ENCODE assay signal across 9 mouse cellular contexts in genomic region chr4:102480830-102481484, GRCm38 (mm10).
DNase-seq lines count a peak whose midpoint lies in the region; ATAC-seq and TF ChIP-seq lines count a peak whose summit lies in the region.
"Had no signal": no experiment of that assay in that cellular context is flagged by ENCODE, and none has a peak within 500 bp of the region (broad histone marks: within the 10 kb centered on the region; RNA-seq: fewer than 3 reads in every experiment).

No protein-coding gene starts in this region.

- 0 out of 2 replicates have a peak, but pooled peaks have one; percentile 42 for ATAC-seq in heart, embryonic 12.5 days (ENCODE audit: insufficient number of reproducible peaks, low FRiP score)
- ATAC-seq in heart, embryonic 11.5 days (replicated peaks; ENCODE audit: insufficient number of reproducible peaks, low FRiP score, low TSS enrichment): no peak
- ATAC-seq in Patski: no peak
- peak; percentile 37; the same call in 1 of the 2 replicates for ATAC-seq in neural tube, embryonic 13.5 days (ENCODE audit: low read depth)

- no peaks in the 10 kb centered on the region for H3K9me3 ChIP-seq in heart, embryonic 12.5 days (replicated peaks)
- H3K9me3 ChIP-seq in heart, embryonic 11.5 days (replicated peaks; ENCODE audit: control insufficient read depth, low read length): no peaks in the 10 kb centered on the region
- no peaks in the 10 kb centered on the region for H3K9me3 ChIP-seq in embryonic facial prominence, embryonic 10.5 days
- H3K9me3 ChIP-seq in neural tube, embryonic 13.5 days: no peaks in the 10 kb centered on the region
- H3K9me3 ChIP-seq: limb, embryonic 12.5 days had no signal

- 69% methylated on average over 6 of the region's 6 CpGs for WGBS in heart, embryonic 12.5 days
- WGBS in heart, embryonic 11.5 days (ENCODE audit: insufficient replicate concordance): 74% methylated on average over 6 of the region's 6 CpGs
- WGBS in embryonic facial prominence, embryonic 10.5 days: 76% methylated on average over 6 of the region's 6 CpGs
- WGBS in neural tube, embryonic 13.5 days: 39% methylated on average over 6 of the region's 6 CpGs

- peak; percentile 51 for TF ChIP-seq CTCF in Patski (IDR thresholded peaks at IDR 0.05)

- H3K9ac ChIP-seq in heart, embryonic 12.5 days: no peak overlapping the region
- H3K9ac ChIP-seq in heart, embryonic 11.5 days (ENCODE audit: low read depth, low read length): no peak overlapping the region
- H3K9ac ChIP-seq in neural tube, embryonic 13.5 days: no peak overlapping the region
- H3K9ac ChIP-seq: limb, embryonic 12.5 days had no signal

- H3K4me2 ChIP-seq in heart, embryonic 12.5 days: no peak overlapping the region
- H3K4me2 ChIP-seq in heart, embryonic 11.5 days: no peak overlapping the region
- H3K4me2 ChIP-seq in neural tube, embryonic 13.5 days: no peak overlapping the region
- H3K4me2 ChIP-seq: limb, embryonic 12.5 days had no signal

- POLR2A ChIA-PET in Patski (lab: Charles Lee): no interaction called here

- CTCF ChIA-PET in Patski (lab: Charles Lee): interaction anchor here (0.8 to 0.9 kb wide), 2 partner anchors 166 to 254 kb away, joined by 3 read pairs; no protein-coding TSS in a partner anchor

- H3K4me1 ChIP-seq in heart, embryonic 12.5 days (replicated peaks): peaks cover 25% of the 10 kb centered on the region
- H3K4me1 ChIP-seq in heart, embryonic 11.5 days (ENCODE audit: control insufficient read depth, insufficient read depth, low read length): peaks cover under 1% of the 10 kb centered on the region
- H3K4me1 ChIP-seq in embryonic facial prominence, embryonic 10.5 days: peaks cover 21% of the 10 kb centered on the region
- peaks cover 12% of the 10 kb centered on the region for H3K4me1 ChIP-seq in neural tube, embryonic 13.5 days (replicated peaks)
- H3K4me1 ChIP-seq: limb, embryonic 12.5 days had no signal

- no peaks in the 10 kb centered on the region for H3K36me3 ChIP-seq in heart, embryonic 12.5 days
- H3K36me3 ChIP-seq in heart, embryonic 11.5 days (ENCODE audit: control insufficient read depth, insufficient read depth, low read length): no peaks in the 10 kb centered on the region
- no peaks in the 10 kb centered on the region for H3K36me3 ChIP-seq in embryonic facial prominence, embryonic 10.5 days (replicated peaks)
- no peaks in the 10 kb centered on the region for H3K36me3 ChIP-seq in neural tube, embryonic 13.5 days
- H3K36me3 ChIP-seq: limb, embryonic 12.5 days had no signal

- no peaks in the 10 kb centered on the region for H3K27me3 ChIP-seq in heart, embryonic 12.5 days (replicated peaks)
- no peaks in the 10 kb centered on the region for H3K27me3 ChIP-seq in heart, embryonic 11.5 days (ENCODE audit: control insufficient read depth, insufficient read depth, low read length)
- no peaks in the 10 kb centered on the region for H3K27me3 ChIP-seq in Patski
- H3K27me3 ChIP-seq in embryonic facial prominence, embryonic 10.5 days (replicated peaks; ENCODE audit: low read depth, poor library complexity, severe bottlenecking): no peaks in the 10 kb centered on the region
- H3K27me3 ChIP-seq in neural tube, embryonic 13.5 days: no peaks in the 10 kb centered on the region

- in situ Hi-C loops in Patski (cut with MboI; ENCODE audit: low pct_unique_long_range_greater_than_20kb): loop anchor here (5.0 to 25.0 kb wide), 3 partner anchors 154 to 481 kb away; no protein-coding TSS in a partner anchor

- no peak for DNase-seq in Patski (ENCODE audit: low read depth, low spot score)
- DNase-seq in embryonic facial prominence, embryonic 10.5 days (ENCODE audit: low spot score): peak; percentile 18
- peak; percentile 42 to 54 for DNase-seq in kidney, postnatal 36 days
- DNase-seq in yolk sac, embryonic 10.5 days (ENCODE audit: low spot score): no peak
- no peak for DNase-seq in urinary bladder, postnatal 4 days (ENCODE audit: low spot score in 2 of 2)

- no peak overlapping the region for H3K27ac ChIP-seq in heart, embryonic 12.5 days (ENCODE audit: poor library complexity, severe bottlenecking)
- H3K27ac ChIP-seq in heart, embryonic 11.5 days (ENCODE audit: low read depth, low read length): no peak overlapping the region
- H3K27ac ChIP-seq in embryonic facial prominence, embryonic 10.5 days (replicated peaks): no peak overlapping the region
- H3K27ac ChIP-seq in neural tube, embryonic 13.5 days (replicated peaks): no peak overlapping the region
- H3K27ac ChIP-seq: limb, embryonic 12.5 days had no signal

- no peak overlapping the region for H3K4me3 ChIP-seq in heart, embryonic 12.5 days
- H3K4me3 ChIP-seq in heart, embryonic 11.5 days (ENCODE audit: low read depth, low read length): no peak overlapping the region
- no peak overlapping the region for H3K4me3 ChIP-seq in embryonic facial prominence, embryonic 10.5 days
- no peak overlapping the region for H3K4me3 ChIP-seq in neural tube, embryonic 13.5 days
- H3K4me3 ChIP-seq: limb, embryonic 12.5 days had no signal

Comparison
In these comparisons a context has a peak if more than half of its experiments do, and no peak if none do; other contexts are left out.
1. ATAC-seq: peak in heart, embryonic 12.5 days (single experiment) and neural tube, embryonic 13.5 days (single experiment); none in heart, embryonic 11.5 days (single experiment) and Patski (single experiment).
2. DNase-seq: peak in embryonic facial prominence, embryonic 10.5 days (single experiment) and kidney, postnatal 36 days (2 of 2); none in Patski (single experiment), yolk sac, embryonic 10.5 days (single experiment) and urinary bladder, postnatal 4 days (0 of 2).